Mouse (Mus musculus) lung, postnatal 0 days (tissue): ENCODE measurements around the gene Tefm.

Source experiments
- CTCF ChIP-seq: IDR thresholded peaks from 2 replicates; pipeline ENCODE4 v1.5.1; 2016; ENCODE audit warnings: antibody characterized with exemption, mild to moderate bottlenecking
- EP300 ChIP-seq: IDR thresholded peaks from 2 replicates; pipeline ENCODE4 v1.6.1; 2016; ENCODE audit warnings: antibody characterized with exemption, mild to moderate bottlenecking, control low read depth

- TF ChIP-seq CTCF (no peak), EP300 (no peak)
Measured at GRCm38 (mm10) chr11:80132050-80132449, 9.9 kb downstream of the Tefm start.
